Mouse (Mus musculus) lung, embryonic 16.5 days (tissue): ENCODE results near the gene 1500015O10Rik. TPM values are rescaled to one million over a fixed set of nuclear protein-coding genes. Genes with fewer than 3 reads are reported as not detected.

Experiments
- ATAC-seq: fragments of 200-750 bp; cut with Nextera tagmentation; 2 replicates; pipeline ENCODE4 v1.8.0; 2017; ENCODE audit warnings: low read depth, mild to moderate bottlenecking, moderate library complexity
- H3K27ac ChIP-seq: fragments of 300-500 bp; sonication (generic); 2 replicates; pipeline ENCODE4 v1.5.1; 2014; ENCODE audit warnings: mild to moderate bottlenecking, control low read depth, low read length
- H3K27me3 ChIP-seq: fragments of 300-500 bp; sonication (generic); 2 replicates; pipeline ENCODE4 v1.6.1; 2014; ENCODE audit warnings: low read depth, low read length, mixed read lengths; ENCODE audit not compliant: control insufficient read depth, insufficient read depth
- H3K36me3 ChIP-seq: fragments of 300-500 bp; sonication (generic); 2 replicates; pipeline ENCODE4 v1.6.1; 2014; ENCODE audit warnings: low read length; ENCODE audit not compliant: control insufficient read depth, insufficient read depth
- H3K4me1 ChIP-seq: fragments of 300-500 bp; sonication (generic); replicated peaks from 2 replicates; pipeline ENCODE4 v1.6.1; 2014; ENCODE audit warnings: low read length, mixed read lengths; ENCODE audit not compliant: control insufficient read depth, insufficient read depth
- H3K4me2 ChIP-seq: fragments of 300-500 bp; sonication (generic); 2 replicates; pipeline ENCODE4 v1.6.1; 2014; ENCODE audit warnings: low read depth, low read length, control low read depth
- H3K4me3 ChIP-seq: fragments of 300-500 bp; sonication (generic); 2 replicates; pipeline ENCODE4 v1.5.1; 2014; ENCODE audit warnings: mild to moderate bottlenecking, low read length, control low read depth
- H3K9ac ChIP-seq: fragments of 300-500 bp; sonication (generic); 2 replicates; pipeline ENCODE4 v1.6.1; 2014; ENCODE audit warnings: low read length, control low read depth
- H3K9me3 ChIP-seq: fragments of 300-500 bp; sonication (generic); 2 replicates; pipeline ENCODE4 v1.6.1; 2016; ENCODE audit warnings: low read length; ENCODE audit not compliant: control insufficient read depth
- WGBS: fragments of 180-500 bp; shearing (Covaris S2); extraction: QIAGEN DNeasy Blood & Tissue Kit; methylation state at CpG from one replicate; pipeline ENCODE4 v1.1.7; 2014; 5-methylcytosine and 5-hydroxymethylcytosine counted together
- polyA plus RNA-seq: library from polyadenylated mRNA; unstranded; fragments of >200 nt; fragmentation: Nextera tagmentation; extraction: Ambion mirVana; gene quantifications from 2 replicates; pipeline ENCODE4 v1.2.1, GENCODE M21; 2015

1500015O10Rik gene
- polyA plus RNA-seq, 1 experiment from 2014 or later = 26.5 TPM

GRCm38 (mm10) chr1:43768385-43768990, 38.1 kb downstream of the 1500015O10Rik start:
- Histone ChIP-seq H3K9me3 (no peaks in the 10 kb centered on the region), H3K4me3 (no peak overlapping the region), H3K27ac (no peak overlapping the region), H3K36me3 (peaks cover 9% of the 10 kb centered on the region), H3K27me3 (no peaks in the 10 kb centered on the region), H3K4me1 (no peaks in the 10 kb centered on the region), H3K4me2 (no peak overlapping the region), H3K9ac (no peak overlapping the region)
- ATAC-seq = no peak
- 68% methylated on average over 4 of the region's 4 CpGs for WGBS

GRCm38 (mm10) chr1:43769348-43769747, 38.9 kb downstream of the 1500015O10Rik start:
- 68% methylated on average over 1 of the region's 1 CpGs for WGBS
- Histone ChIP-seq H3K4me3 (no peak overlapping the region), H3K9me3 (no peaks in the 10 kb centered on the region), H3K27ac (no peak overlapping the region), H3K27me3 (no peaks in the 10 kb centered on the region), H3K9ac (no peak overlapping the region), H3K4me2 (no peak overlapping the region), H3K36me3 (peaks cover 12% of the 10 kb centered on the region), H3K4me1 (no peaks in the 10 kb centered on the region)
- no peak for ATAC-seq

GRCm38 (mm10) chr1:43770032-43770431, 39.6 kb downstream of the 1500015O10Rik start:
- no peak overlapping the region for H3K4me2 ChIP-seq
- H3K9ac ChIP-seq = no peak overlapping the region
- no peaks in the 10 kb centered on the region for H3K4me1 ChIP-seq
- H3K4me3 ChIP-seq = no peak overlapping the region
- no peaks in the 10 kb centered on the region for H3K9me3 ChIP-seq
- H3K36me3 ChIP-seq = peaks cover 9% of the 10 kb centered on the region
- ATAC-seq = no peak
- H3K27me3 ChIP-seq = no peaks in the 10 kb centered on the region
- H3K27ac ChIP-seq = no peak overlapping the region
- WGBS = 95% methylated on average over 3 of the region's 3 CpGs

- H3K27me3 ChIP-seq = no peaks in the 10 kb centered on the region
- H3K36me3 ChIP-seq = peaks cover 9% of the 10 kb centered on the region; the same call in 1 of the 2 replicates
- H3K9ac ChIP-seq = no peak overlapping the region
- WGBS = 92% methylated on average over 3 of the region's 3 CpGs
- no peaks in the 10 kb centered on the region for H3K9me3 ChIP-seq
- H3K4me1 ChIP-seq = no peaks in the 10 kb centered on the region
- H3K4me3 ChIP-seq = no peak overlapping the region
- H3K27ac ChIP-seq = no peak overlapping the region
- H3K4me2 ChIP-seq = no peak overlapping the region
- ATAC-seq = no peak
Observed at GRCm38 (mm10) chr1:43772694-43773093, 42.3 kb downstream of the 1500015O10Rik start.

- Histone ChIP-seq H3K9me3 (no peaks in the 10 kb centered on the region), H3K27me3 (no peaks in the 10 kb centered on the region), H3K9ac (no peak overlapping the region), H3K36me3 (peaks cover 12% of the 10 kb centered on the region), H3K27ac (no peak overlapping the region), H3K4me1 (no peaks in the 10 kb centered on the region), H3K4me2 (no peak overlapping the region), H3K4me3 (no peak overlapping the region)
- ATAC-seq = no peak
- 90% methylated on average over 4 of the region's 4 CpGs for WGBS
Observed at GRCm38 (mm10) chr1:43774126-43774525, 43.7 kb downstream of the 1500015O10Rik start.

GRCm38 (mm10) chr1:43776106-43776505, 45.7 kb downstream of the 1500015O10Rik start:
- no peaks in the 10 kb centered on the region for H3K9me3 ChIP-seq
- H3K4me3 ChIP-seq = no peak overlapping the region
- no peaks in the 10 kb centered on the region for H3K27me3 ChIP-seq
- 77% methylated on average over 3 of the region's 3 CpGs for WGBS
- H3K27ac ChIP-seq = no peak overlapping the region
- peaks cover 8% of the 10 kb centered on the region for H3K36me3 ChIP-seq
- no peak overlapping the region for H3K4me2 ChIP-seq
- H3K4me1 ChIP-seq = no peaks in the 10 kb centered on the region
- ATAC-seq = no peak
- H3K9ac ChIP-seq = no peak overlapping the region

GRCm38 (mm10) chr1:43781195-43781594, 50.8 kb downstream of the 1500015O10Rik start:
- Histone ChIP-seq H3K36me3 (peaks cover 3% of the 10 kb centered on the region), H3K4me2 (no peak overlapping the region), H3K9ac (no peak overlapping the region), H3K4me1 (peaks cover 5% of the 10 kb centered on the region; the same call in 1 of the 2 replicates), H3K9me3 (no peaks in the 10 kb centered on the region), H3K27ac (no peak overlapping the region; the same call in 1 of the 2 replicates), H3K27me3 (no peaks in the 10 kb centered on the region), H3K4me3 (no peak overlapping the region)
- ATAC-seq = 0 out of 2 replicates have a peak, but pooled peaks have one; percentile 47
- WGBS = 44% methylated on average over 2 of the region's 2 CpGs

GRCm38 (mm10) chr1:43781672-43782071, 51.3 kb downstream of the 1500015O10Rik start:
- H3K36me3 ChIP-seq = peaks cover 3% of the 10 kb centered on the region
- H3K9me3 ChIP-seq = no peaks in the 10 kb centered on the region
- peaks cover 5% of the 10 kb centered on the region; the same call in 1 of the 2 replicates for H3K4me1 ChIP-seq
- ATAC-seq = no peak
- no peak overlapping the region for H3K4me3 ChIP-seq
- H3K27me3 ChIP-seq = no peaks in the 10 kb centered on the region
- H3K4me2 ChIP-seq = no peak overlapping the region
- no peak overlapping the region for H3K9ac ChIP-seq
- no peak overlapping the region; the same call in 1 of the 2 replicates for H3K27ac ChIP-seq
- 49% methylated on average over 3 of the region's 3 CpGs for WGBS

- H3K4me3 ChIP-seq = no peak overlapping the region
- no peak overlapping the region for H3K9ac ChIP-seq
- H3K36me3 ChIP-seq = peaks cover 3% of the 10 kb centered on the region
- H3K27me3 ChIP-seq = no peaks in the 10 kb centered on the region
- H3K9me3 ChIP-seq = no peaks in the 10 kb centered on the region
- H3K4me1 ChIP-seq = peaks cover 5% of the 10 kb centered on the region; the same call in 1 of the 2 replicates
- WGBS = 93% methylated on average over 3 of the region's 3 CpGs
- no peak for ATAC-seq
- no peak overlapping the region for H3K4me2 ChIP-seq
- no peak overlapping the region for H3K27ac ChIP-seq
Observed at GRCm38 (mm10) chr1:43782680-43783079, 52.3 kb downstream of the 1500015O10Rik start.
